Mouse (Mus musculus): Measurements from ENCODE around the gene Mak.

GRCm38 (mm10) chr13:40977609-40978008, 101.9 kb downstream of the Mak start:
- TF ChIP-seq CTCF (IDR thresholded peaks at IDR 0.05; ENCODE audit: borderline replicate concordance, control insufficient read depth, extremely low read depth, insufficient read depth, low read length, poor library complexity): peak; percentile 61; the same call in 1 of the 2 replicates
- no peak for TF ChIP-seq POLR2A (IDR thresholded peaks at IDR 0.05; ENCODE audit: control insufficient read depth, extremely low read depth, insufficient read depth, low read length, poor library complexity)

Measured in thymus, adult 2 months (tissue).